Mouse (Mus musculus) heart, adult 10 weeks (tissue): ENCODE measurements around the gene Allc. TPM values are rescaled to one million over a fixed set of nuclear protein-coding genes. Genes with fewer than 3 reads are reported as not detected.

Source experiments
- polyA plus RNA-seq: library from polyadenylated mRNA; stranded (reverse); fragments of 350-450 nt; fragmentation: Illumina TruSeq; extraction: RNeasy Lipid Tissue Mini Kit (QIAGEN cat#74804); gene quantifications from one replicate; pipeline ENCODE4 v1.2.3, GENCODE M21; 2014; ENCODE audit warnings: low read depth, low replicate concordance

The Allc gene
- not detected for polyA plus RNA-seq

DNA sequence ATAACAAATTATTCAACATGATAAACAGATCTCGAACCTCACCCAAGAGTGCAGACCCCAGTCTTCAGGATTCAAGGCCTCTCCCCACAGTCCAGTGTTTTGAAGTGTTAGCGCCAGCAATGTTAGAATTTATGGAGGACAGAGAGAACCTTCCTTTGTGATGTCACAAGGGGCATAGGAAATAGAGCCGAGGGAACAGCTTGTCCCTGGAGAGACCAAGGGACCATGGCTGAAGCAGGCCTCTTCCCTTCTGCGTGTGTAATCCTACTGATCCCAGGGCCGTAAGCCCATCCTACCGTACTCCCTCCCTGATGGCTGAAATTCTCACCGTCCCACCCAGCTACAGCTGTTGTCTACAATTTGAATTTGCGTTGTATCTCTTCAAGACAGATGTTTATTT lies at the start of gene Allc:
TSS of gene Allc (minus strand) at position 101 of the 400 bp plus-strand sequence.

GRCm38 (mm10) chr12:28623195-28623594 lies 40.9 kb upstream of the Allc start, which contains the start of gene Colec11:
Colec11 (minus strand) TSS chr12:28623377.

DNA sequence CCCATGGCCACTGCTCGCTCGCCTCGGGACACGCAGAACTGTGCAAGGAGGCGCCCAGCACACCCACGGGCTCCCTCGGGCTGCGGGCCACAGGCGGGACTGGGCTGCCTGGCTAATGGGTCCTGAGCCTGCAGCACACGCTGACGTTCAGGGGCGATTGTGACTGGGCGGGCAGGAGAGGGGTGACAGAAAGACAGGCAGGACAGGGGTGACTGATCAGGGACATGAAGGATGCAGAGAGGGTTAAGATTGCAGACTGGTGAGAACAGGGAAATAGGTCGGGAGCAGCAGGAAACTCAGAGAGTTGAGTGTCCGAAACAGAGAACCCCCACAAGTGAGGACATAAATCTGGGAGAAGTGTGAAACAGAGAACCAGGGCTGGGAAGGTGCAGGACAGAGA lies 30.0 kb downstream of the Allc start, which contains the start of gene Dcdc2c:
TSS of gene Dcdc2c (minus strand) at position 101 of the 400 bp plus-strand sequence.

Other genes with a start within 250 kb of the Allc start
- gene Dcdc2c, start 30.1 kb downstream of the Allc start, polyA plus RNA-seq = not detected
- gene Colec11, start 40.9 kb upstream of the Allc start, polyA plus RNA-seq = 20.3 TPM
- gene Rps7, start 53.4 kb upstream of the Allc start, polyA plus RNA-seq = 488 TPM
- gene Rnaseh1, start 67.1 kb upstream of the Allc start, polyA plus RNA-seq = 11.4 TPM
- gene Adi1, start 92.7 kb upstream of the Allc start, polyA plus RNA-seq = 58.8 TPM
- gene Trappc12, start 167.9 kb upstream of the Allc start, polyA plus RNA-seq = 23.1 TPM
- gene Eipr1, start 169.3 kb upstream of the Allc start, polyA plus RNA-seq = 8.0 TPM